ENCODE assay signal across 8 mouse cellular contexts in genomic region chr1:143739361-143740350, GRCm38 (mm10). TPM values are rescaled to one million over a fixed set of nuclear protein-coding genes. Genes with fewer than 3 reads are reported as not detected.
A peak's percentile ranks its signal among the peaks of the same experiment; 100 is the strongest.
DNase-seq lines count a peak whose midpoint lies in the region; ATAC-seq and TF ChIP-seq lines count a peak whose summit lies in the region.

No protein-coding gene starts in this region.

- H3K4me1 ChIP-seq in cortical plate, adult 2 months (ENCODE audit: control insufficient read depth, insufficient read depth, low read length) = peaks cover 2% of the 10 kb centered on the region; the same call in 1 of the 2 replicates
- H3K4me1 ChIP-seq in megakaryocyte, embryonic 14.5 days = peaks cover 14% of the 10 kb centered on the region

- peak overlapping the region; percentile 88 for H3K27ac ChIP-seq in cortical plate, adult 2 months (ENCODE audit: insufficient read depth, low read length)

- peak; percentile 89 for ATAC-seq in activated CD4-positive, CD25-positive, alpha-beta regulatory T cell, adult 4 months

- H3K9me3 ChIP-seq in megakaryocyte, embryonic 14.5 days = no peaks in the 10 kb centered on the region

- peak; percentile 39; the same call in 1 of the 2 replicates for TF ChIP-seq POLR2A in cortical plate, adult 2 months (IDR thresholded peaks at IDR 0.05; ENCODE audit: extremely low read depth, insufficient read depth, low read length)

- peaks cover 33% of the 10 kb centered on the region for H3K36me3 ChIP-seq in megakaryocyte, embryonic 14.5 days (replicated peaks; ENCODE audit: low read length)

- DNase-seq in gastrocnemius, adult 8-10 months (ENCODE audit: low spot score in 2 of 2) = peak; percentile 58 to 79
- DNase-seq in hindlimb bud, embryonic 11.5 days (ENCODE audit: extremely low spot score, low read depth, low spot score) = peak; percentile 49
- DNase-seq in left cerebral cortex, adult 8-10 months (ENCODE audit: low spot score in 2 of 2) = peak; percentile 79 to 91
- DNase-seq in right cerebral cortex, postnatal 10 days (ENCODE audit: low spot score in 2 of 2) = peak; percentile 93 to 94
- DNase-seq in urinary bladder, postnatal 25 days (ENCODE audit: low spot score) = peak; percentile 90

- H3K4me3 ChIP-seq in cortical plate, adult 2 months (ENCODE audit: insufficient read depth, low read length) = peak overlapping the region; percentile 43
- peak overlapping the region; percentile 94 for H3K4me3 ChIP-seq in megakaryocyte, embryonic 14.5 days (replicated peaks)

- H3K27me3 ChIP-seq in megakaryocyte, embryonic 14.5 days (replicated peaks) = no peaks in the 10 kb centered on the region

- TF ChIP-seq CTCF in cortical plate, adult 2 months (IDR thresholded peaks at IDR 0.05; ENCODE audit: extremely low read depth, insufficient read depth, low read length) = no peak

RNA-seq across cellular contexts. Expression of gene Glrx2, which starts 23.5 kb away (rescaled TPM):
- polyA plus RNA-seq in activated CD4-positive, CD25-positive, alpha-beta regulatory T cell, adult 4 months (2017; shearing (Covaris generic)) = 10 to 100 TPM; 48.3 to 62.4 TPM
- polyA plus RNA-seq in cortical plate, adult 2 months (2012; rRNA removed) = 107 and 128 TPM in 2 replicates
- 10 to 100 TPM; 81.4 to 90.4 (median 85.8) TPM for total RNA-seq in gastrocnemius, adult 8-10 months (2022)
- total RNA-seq in left cerebral cortex, adult 8-10 months (2022) = 100 to 1,000 TPM in 3 of 4 experiments, 10 to 100 TPM in 1; 99.9 to 149 (median 112) TPM
- 5.9 and 98.3 TPM in 2 replicates for polyA plus RNA-seq in megakaryocyte, embryonic 14.5 days (2012; ENCODE audit: insufficient read depth, low replicate concordance)

RNA-seq across cellular contexts. Expression of gene Cdc73, which starts 37.0 kb away (rescaled TPM):
- polyA plus RNA-seq in activated CD4-positive, CD25-positive, alpha-beta regulatory T cell, adult 4 months (2017; shearing (Covaris generic)) = 10 to 100 TPM; 15.3 to 19.9 TPM
- 13.0 and 14.1 TPM in 2 replicates for polyA plus RNA-seq in cortical plate, adult 2 months (2012; rRNA removed)
- total RNA-seq in gastrocnemius, adult 8-10 months (2022) = 10 to 100 TPM; 47.1 to 59.3 (median 52.9) TPM
- 10 to 100 TPM; 63.6 to 78.8 (median 68.0) TPM for total RNA-seq in left cerebral cortex, adult 8-10 months (2022)
- polyA plus RNA-seq in megakaryocyte, embryonic 14.5 days (2012; ENCODE audit: insufficient read depth, low replicate concordance) = 0.36 and 1.1 TPM in 2 replicates

RNA-seq across cellular contexts. Expression of gene Trove2, which starts 37.2 kb away (rescaled TPM):
- 1 to 10 TPM; 3.9 to 4.3 TPM for polyA plus RNA-seq in activated CD4-positive, CD25-positive, alpha-beta regulatory T cell, adult 4 months (2017; shearing (Covaris generic))
- polyA plus RNA-seq in cortical plate, adult 2 months (2012; rRNA removed) = 13.0 and 13.5 TPM in 2 replicates
- total RNA-seq in gastrocnemius, adult 8-10 months (2022) = 1 to 10 TPM; 2.8 to 3.6 (median 3.2) TPM
- 10 to 100 TPM; 26.5 to 29.2 (median 27.7) TPM for total RNA-seq in left cerebral cortex, adult 8-10 months (2022)
- 0.77 TPM in 1 of 2 replicates, not detected in the other for polyA plus RNA-seq in megakaryocyte, embryonic 14.5 days (2012; ENCODE audit: insufficient read depth, low replicate concordance)

RNA-seq across cellular contexts. Expression of gene Uchl5, which starts 37.4 kb away (rescaled TPM):
- polyA plus RNA-seq in activated CD4-positive, CD25-positive, alpha-beta regulatory T cell, adult 4 months (2017; shearing (Covaris generic)) = 10 to 100 TPM; 63.2 to 68.9 TPM
- polyA plus RNA-seq in cortical plate, adult 2 months (2012; rRNA removed) = 32.0 and 33.6 TPM in 2 replicates
- 10 to 100 TPM; 19.7 to 25.1 (median 22.2) TPM for total RNA-seq in gastrocnemius, adult 8-10 months (2022)
- total RNA-seq in left cerebral cortex, adult 8-10 months (2022) = 10 to 100 TPM; 38.2 to 46.8 (median 41.6) TPM
- 19.8 and 79.3 TPM in 2 replicates for polyA plus RNA-seq in megakaryocyte, embryonic 14.5 days (2012; ENCODE audit: insufficient read depth, low replicate concordance)

Comparison
In these comparisons a context has a peak if more than half of its experiments do, and no peak if none do; other contexts are left out.
1. Peak in every context shown above with its lines: DNase-seq, ATAC-seq, H3K4me3 ChIP-seq and H3K27ac ChIP-seq.